In genomic region chr5:142209911-142210310, GRCm38 (mm10) we compare ENCODE assay signal across 14 mouse cellular contexts.
A peak's percentile ranks its signal among the peaks of the same experiment; 100 is the strongest.
DNase-seq lines count a peak whose midpoint lies in the region; ATAC-seq and TF ChIP-seq lines count a peak whose summit lies in the region.
"Had no signal": no experiment of that assay in that cellular context is flagged by ENCODE, and none has a peak within 500 bp of the region (broad histone marks: within the 10 kb centered on the region; RNA-seq: fewer than 3 reads in every experiment).

No protein-coding gene starts in this region.

- no peak for ATAC-seq in cerebellum, adult (ENCODE audit: insufficient number of reproducible peaks, low FRiP score, low TSS enrichment)
- no peak for ATAC-seq in kidney, postnatal 0 days (replicated peaks; ENCODE audit: low FRiP score, low read depth)
- no peak for ATAC-seq in kidney, embryonic 14.5 days (ENCODE audit: low FRiP score, low TSS enrichment)
- ATAC-seq in midbrain, postnatal 0 days (ENCODE audit: low FRiP score), result no peak
- no peak for ATAC-seq in granulocyte monocyte progenitor cell, adult 5-6 weeks (replicated peaks; ENCODE audit: poor library complexity, severe bottlenecking)
- ATAC-seq: forebrain, embryonic 14.5 days had no signal

- DNase-seq in cerebellum, postnatal 10 days, result peak; percentile 60 to 66
- DNase-seq in kidney, postnatal 0 days (ENCODE audit: low spot score), result no peak
- DNase-seq in midbrain, postnatal 0 days (ENCODE audit: low spot score), result no peak
- no peak for DNase-seq in midbrain, embryonic 10.5 days (ENCODE audit: low spot score)
- DNase-seq in thymus, postnatal 25 days, result peak; percentile 10
- DNase-seq: cerebellum, adult 8-10 months; gastrocnemius, postnatal 25 days; liver, embryonic 13.5 days had no signal

- H3K27ac ChIP-seq in kidney, postnatal 0 days, result no peak overlapping the region
- no peak overlapping the region for H3K27ac ChIP-seq in kidney, embryonic 14.5 days (ENCODE audit: low read depth, low read length)
- H3K27ac ChIP-seq in midbrain, postnatal 0 days (ENCODE audit: low read depth, low read length), result no peak overlapping the region
- H3K27ac ChIP-seq in midbrain, embryonic 10.5 days (replicated peaks), result no peak overlapping the region
- H3K27ac ChIP-seq: embryonic facial prominence, embryonic 13.5 days; liver, embryonic 13.5 days had no signal

- peak; percentile 59 for TF ChIP-seq CTCF in kidney, postnatal 0 days (IDR thresholded peaks at IDR 0.05; ENCODE audit: low read depth)
- TF ChIP-seq CTCF in midbrain, postnatal 0 days (IDR thresholded peaks at IDR 0.05), result peak; percentile 61

- no peaks in the 10 kb centered on the region for H3K36me3 ChIP-seq in kidney, postnatal 0 days (ENCODE audit: insufficient read depth, low read length)
- H3K36me3 ChIP-seq in kidney, embryonic 14.5 days (ENCODE audit: control insufficient read depth, insufficient read depth, low read length), result no peaks in the 10 kb centered on the region
- H3K36me3 ChIP-seq in midbrain, postnatal 0 days (ENCODE audit: insufficient read depth, low read length), result no peaks in the 10 kb centered on the region
- no peaks in the 10 kb centered on the region for H3K36me3 ChIP-seq in midbrain, embryonic 10.5 days
- H3K36me3 ChIP-seq: embryonic facial prominence, embryonic 13.5 days; liver, embryonic 13.5 days had no signal

- no peak overlapping the region for H3K9ac ChIP-seq in kidney, postnatal 0 days (ENCODE audit: low read depth, low read length)
- H3K9ac ChIP-seq in kidney, embryonic 14.5 days (ENCODE audit: low read depth, low read length), result no peak overlapping the region
- no peak overlapping the region for H3K9ac ChIP-seq in midbrain, postnatal 0 days (replicated peaks; ENCODE audit: low read length, poor library complexity, severe bottlenecking)
- H3K9ac ChIP-seq: embryonic facial prominence, embryonic 13.5 days; liver, embryonic 13.5 days had no signal

- H3K27me3 ChIP-seq in kidney, postnatal 0 days (ENCODE audit: insufficient read depth, low read length), result no peaks in the 10 kb centered on the region
- H3K27me3 ChIP-seq in kidney, embryonic 14.5 days (ENCODE audit: control insufficient read depth, insufficient read depth, low read length), result no peaks in the 10 kb centered on the region
- H3K27me3 ChIP-seq in midbrain, postnatal 0 days (ENCODE audit: insufficient read depth, low read length), result no peaks in the 10 kb centered on the region
- no peaks in the 10 kb centered on the region for H3K27me3 ChIP-seq in midbrain, embryonic 10.5 days (ENCODE audit: low read depth, poor library complexity, severe bottlenecking)
- H3K27me3 ChIP-seq: embryonic facial prominence, embryonic 13.5 days; liver, embryonic 13.5 days had no signal

- no peak overlapping the region for H3K4me3 ChIP-seq in kidney, postnatal 0 days (replicated peaks; ENCODE audit: low read depth, low read length)
- no peak overlapping the region for H3K4me3 ChIP-seq in kidney, embryonic 14.5 days (ENCODE audit: low read length)
- H3K4me3 ChIP-seq in midbrain, postnatal 0 days (ENCODE audit: low read depth, low read length), result no peak overlapping the region
- H3K4me3 ChIP-seq in midbrain, embryonic 10.5 days, result no peak overlapping the region
- H3K4me3 ChIP-seq: embryonic facial prominence, embryonic 13.5 days; liver, embryonic 13.5 days; myocyte had no signal

- H3K4me2 ChIP-seq in kidney, postnatal 0 days (ENCODE audit: low read length), result no peak overlapping the region
- no peak overlapping the region for H3K4me2 ChIP-seq in kidney, embryonic 14.5 days (replicated peaks; ENCODE audit: low read depth, low read length)
- H3K4me2 ChIP-seq in midbrain, postnatal 0 days (ENCODE audit: low read depth, low read length, poor library complexity, severe bottlenecking), result no peak overlapping the region
- H3K4me2 ChIP-seq: embryonic facial prominence, embryonic 13.5 days; liver, embryonic 13.5 days had no signal

- H3K9me3 ChIP-seq in kidney, postnatal 0 days (replicated peaks; ENCODE audit: low read length), result no peaks in the 10 kb centered on the region
- no peaks in the 10 kb centered on the region for H3K9me3 ChIP-seq in kidney, embryonic 14.5 days (ENCODE audit: control insufficient read depth, low read length)
- H3K9me3 ChIP-seq in midbrain, postnatal 0 days (ENCODE audit: low read length), result no peaks in the 10 kb centered on the region
- H3K9me3 ChIP-seq in midbrain, embryonic 10.5 days (replicated peaks), result no peaks in the 10 kb centered on the region
- H3K9me3 ChIP-seq: embryonic facial prominence, embryonic 13.5 days had no signal

- no peaks in the 10 kb centered on the region for H3K4me1 ChIP-seq in kidney, postnatal 0 days (replicated peaks; ENCODE audit: insufficient read depth, low read length)
- no peaks in the 10 kb centered on the region for H3K4me1 ChIP-seq in kidney, embryonic 14.5 days (ENCODE audit: control insufficient read depth, insufficient read depth, low read length)
- no peaks in the 10 kb centered on the region for H3K4me1 ChIP-seq in midbrain, postnatal 0 days (ENCODE audit: insufficient read depth, low read length)
- 0 out of 2 replicates have a peak, but pooled peaks cover 3% of the 10 kb centered on the region for H3K4me1 ChIP-seq in midbrain, embryonic 10.5 days
- H3K4me1 ChIP-seq: embryonic facial prominence, embryonic 13.5 days; liver, embryonic 13.5 days had no signal

Comparison
In these comparisons a context has a peak if more than half of its experiments do, and no peak if none do; other contexts are left out.
1. DNase-seq: peak in cerebellum, postnatal 10 days (2 of 2) and thymus, postnatal 25 days (single experiment); none in kidney, postnatal 0 days (single experiment), midbrain, postnatal 0 days (single experiment) and midbrain, embryonic 10.5 days (single experiment).